Mouse (Mus musculus) megakaryocyte, embryonic 14.5 days (primary cell): ENCODE results near the gene Slc11a1.

ENCODE experiments used
- FLI1 ChIP-seq: IDR thresholded peaks from 2 replicates; pipeline ENCODE4 v1.6.1; 2012; ENCODE audit warnings: low read length, inconsistent platforms, mixed read lengths
- GATA1 ChIP-seq: IDR thresholded peaks from 3 replicates; pipeline ENCODE4 v1.6.1; 2012; ENCODE audit warnings: mixed read lengths, low read length, inconsistent platforms, borderline replicate concordance

- TF ChIP-seq GATA1 (no peak), FLI1 (no peak)
Observed at GRCm38 (mm10) chr1:74367886-74368645, 6.9 kb upstream of the Slc11a1 start.
